Mouse (Mus musculus) pancreas, adult 10 weeks (tissue): ENCODE data around the gene Xxylt1. TPM values are rescaled to one million over a fixed set of nuclear protein-coding genes. Genes with fewer than 3 reads are reported as not detected.

Experiments
- polyA plus RNA-seq: library from polyadenylated mRNA; stranded (reverse); fragments of 350-450 nt; fragmentation: Illumina TruSeq; extraction: RNeasy Lipid Tissue Mini Kit (QIAGEN cat#74804); gene quantifications from one replicate; pipeline ENCODE4 v1.2.3, GENCODE M21; 2015; ENCODE audit warnings: low read depth, low replicate concordance; ENCODE audit not compliant: insufficient read depth

Xxylt1 gene
- polyA plus RNA-seq: 2.7 TPM

GRCm38 (mm10) chr16:31081125-31081664 is at the start of gene Xxylt1:
Gene Xxylt1 (minus strand): TSS chr16:31081432.

Other genes starting within 250 kb of the Xxylt1 start
- gene Acap2, start 119.8 kb upstream of the Xxylt1 start, polyA plus RNA-seq: 5.6 TPM
- 16.2 TPM for gene Ppp1r2, start 193.8 kb upstream of the Xxylt1 start, polyA plus RNA-seq
- 14.7 TPM for gene Apod, start 233.4 kb upstream of the Xxylt1 start, polyA plus RNA-seq